Mouse (Mus musculus) activated CD4-positive, CD25-positive, alpha-beta regulatory T cell, adult 4 months (primary cell): ENCODE results near the gene Vsig10l. TPM values are rescaled to one million over a fixed set of nuclear protein-coding genes. Genes with fewer than 3 reads are reported as not detected.

Source experiments
- polyA plus RNA-seq, 2 experiments: library from polyadenylated mRNA; unstranded; fragments of 100-300 nt; shearing (Covaris generic); gene quantifications; one replicate each; pipeline ENCODE4 v1.2.1; 2017

Vsig10l gene
- polyA plus RNA-seq, 2 experiments from 2014 or later = 1.2 to 4.3 TPM

Other genes starting within 250 kb of the Vsig10l start
- 10 to 100 TPM; 15.5 to 15.8 TPM for gene Zfp715, start 149.9 kb upstream of the Vsig10l start, polyA plus RNA-seq
- not detected for gene Siglecf, start 111.8 kb upstream of the Vsig10l start, polyA plus RNA-seq
- gene Siglecg, start 54.9 kb upstream of the Vsig10l start, polyA plus RNA-seq = 1 to 10 TPM in 1 of 2 experiments, not detected in 1; 2.4 TPM
- gene Lim2, start 35.5 kb upstream of the Vsig10l start, polyA plus RNA-seq = not detected
- 100 to 1,000 TPM; 381 to 402 TPM for gene Nkg7, start 26.1 kb upstream of the Vsig10l start, polyA plus RNA-seq
- 1 to 10 TPM in 1 of 2 experiments, not detected in 1; 1.4 TPM for gene Cldnd2, start 22.4 kb upstream of the Vsig10l start, polyA plus RNA-seq
- gene Etfb, start 19.1 kb upstream of the Vsig10l start, polyA plus RNA-seq = 100 to 1,000 TPM; 235 to 271 TPM
- not detected for gene Gm45233, start 19.0 kb upstream of the Vsig10l start, polyA plus RNA-seq
- gene Iglon5, start 26.9 kb downstream of the Vsig10l start, polyA plus RNA-seq = not detected
- gene 4931406B18Rik, start 42.8 kb downstream of the Vsig10l start, polyA plus RNA-seq = not detected
- not detected for gene Cd33, start 81.3 kb downstream of the Vsig10l start, polyA plus RNA-seq
- 1 to 10 TPM; 3.2 to 3.4 TPM for gene Zfp658, start 99.1 kb downstream of the Vsig10l start, polyA plus RNA-seq
- gene Zfp719, start 116.5 kb downstream of the Vsig10l start, polyA plus RNA-seq = 10 to 100 TPM in 1 of 2 experiments, 1 to 10 TPM in 1; 9.4 to 10.9 TPM
- under 1 TPM in 1 of 2 experiments, not detected in 1; 0.20 TPM for gene Zfp819, start 144.0 kb downstream of the Vsig10l start, polyA plus RNA-seq
- gene Ceacam18, start 171.6 kb downstream of the Vsig10l start, polyA plus RNA-seq = not detected
- gene Siglece, start 197.0 kb downstream of the Vsig10l start, polyA plus RNA-seq = under 1 TPM in 1 of 2 experiments, not detected in 1; 0.34 TPM
- gene Ctu1, start 208.9 kb downstream of the Vsig10l start, polyA plus RNA-seq = 1 to 10 TPM; 1.2 to 1.3 TPM
- gene Klk14, start 227.3 kb downstream of the Vsig10l start, polyA plus RNA-seq = not detected
- gene Klk13, start 249.4 kb downstream of the Vsig10l start, polyA plus RNA-seq = not detected